Mouse (Mus musculus) c-Kit-positive CD71-positive TER-119-negative erythroid progenitor cells, embryonic 14.5 days (primary cell): ENCODE data around the gene Tex33.
"Not testable (repeated sequence)": the region's sequence is repeated elsewhere in the genome, so short reads cannot be mapped to it uniquely, and the experiment has no call there.

Experiments used
- DNase-seq: peaks from one replicate; pipeline ENCODE4 v3.0.0-alpha.2; 2013; ENCODE audit warnings: low read depth

Tex33 gene

GRCm38 (mm10) chr15:78374204-78374603 is 21.5 kb downstream of the Tex33 start:
- no peak for DNase-seq

- no peak for DNase-seq
Measured at GRCm38 (mm10) chr15:78372796-78373195, 22.9 kb downstream of the Tex33 start.

- no peak for DNase-seq
Measured at GRCm38 (mm10) chr15:78369641-78370040, 26.1 kb downstream of the Tex33 start.

GRCm38 (mm10) chr15:78368926-78369346 is 26.8 kb downstream of the Tex33 start:
- DNase-seq = peak; percentile 16

- no peak for DNase-seq
Measured at GRCm38 (mm10) chr15:78367811-78368210, 27.9 kb downstream of the Tex33 start.

GRCm38 (mm10) chr15:78366875-78367274 is 28.8 kb downstream of the Tex33 start:
- no peak for DNase-seq

- no peak for DNase-seq
Measured at GRCm38 (mm10) chr15:78365916-78366315, 29.8 kb downstream of the Tex33 start.

GRCm38 (mm10) chr15:78355548-78355947 is 40.2 kb downstream of the Tex33 start:
- DNase-seq = no peak

GRCm38 (mm10) chr15:78354958-78355357 is 40.8 kb downstream of the Tex33 start:
- peak; percentile 4 for DNase-seq

- DNase-seq = no peak
Measured at GRCm38 (mm10) chr15:78351586-78352165, 44.0 kb downstream of the Tex33 start.

GRCm38 (mm10) chr15:78344567-78344966 is 51.1 kb downstream of the Tex33 start:
- no peak for DNase-seq

GRCm38 (mm10) chr15:78343683-78344082 is 52.0 kb downstream of the Tex33 start:
- DNase-seq = no peak

- not testable (repeated sequence) for DNase-seq
Measured at GRCm38 (mm10) chr15:78340919-78341318, 54.8 kb downstream of the Tex33 start.

- DNase-seq = not testable (repeated sequence)
Measured at GRCm38 (mm10) chr15:78339627-78340423, 55.9 kb downstream of the Tex33 start.

GRCm38 (mm10) chr15:78334380-78334779 is 61.3 kb downstream of the Tex33 start:
- no peak for DNase-seq

- DNase-seq = no peak
Measured at GRCm38 (mm10) chr15:78332981-78333380, 62.7 kb downstream of the Tex33 start.

GRCm38 (mm10) chr15:78331523-78332340 is 64.0 kb downstream of the Tex33 start:
- DNase-seq = no peak

- no peak for DNase-seq
Measured at GRCm38 (mm10) chr15:78330706-78331105, 65.0 kb downstream of the Tex33 start.

GRCm38 (mm10) chr15:78329972-78330371 is 65.7 kb downstream of the Tex33 start:
- not testable (repeated sequence) for DNase-seq

- no peak for DNase-seq
Measured at GRCm38 (mm10) chr15:78328520-78329097, 67.1 kb downstream of the Tex33 start.
